Mouse (Mus musculus): ENCODE data around the gene Gm13279. TPM values are rescaled to one million over a fixed set of nuclear protein-coding genes. Genes with fewer than 3 reads are reported as not detected.
"Not testable (repeated sequence)": the region's sequence is repeated elsewhere in the genome, so short reads cannot be mapped to it uniquely, and the experiment has no call there.

Gene Gm13279
- polyA plus RNA-seq, 1 experiment from 2014 or later, result not detected

- H3K36me3 ChIP-seq (ENCODE audit: control insufficient read depth, insufficient read depth); ATAC-seq (ENCODE audit: low read depth): not testable (repeated sequence)
These were observed 8.8 kb upstream of the Gm13279 start, which contains the start of gene Gm13277 for GRCm38 (mm10) chr4:88788402-88788801. Gm13277 (plus strand) TSS chr4:88788632.

GRCm38 (mm10) chr4:88791250-88791649, 5.9 kb upstream of the Gm13279 start, which contains the start of gene Gm13278:
Gm13278 (plus strand) TSS chr4:88791550.
- WGBS (ENCODE audit: insufficient replicate concordance), result no CpG with 5 or more reads among the region's 28 CpGs
- not testable (repeated sequence) for ATAC-seq (ENCODE audit: low read depth)

More at GRCm38 (mm10) chr4:88788402-88788801, 8.8 kb upstream of the Gm13279 start, which contains the start of gene Gm13277:
- not testable (repeated sequence) for H3K9ac ChIP-seq (ENCODE audit: low read depth, low read length); H3K4me2 ChIP-seq (ENCODE audit: low read depth, low read length); H3K27me3 ChIP-seq (ENCODE audit: control insufficient read depth, insufficient read depth, low read depth, low read length); H3K4me1 ChIP-seq (ENCODE audit: control insufficient read depth, low read depth, low read length); H3K9me3 ChIP-seq (replicated peaks; ENCODE audit: control insufficient read depth, low read length); H3K27ac ChIP-seq (ENCODE audit: low read length); H3K4me3 ChIP-seq (ENCODE audit: low read depth, low read length)
- WGBS (ENCODE audit: insufficient replicate concordance), result 0% methylated on average over 1 of the region's 28 CpGs

GRCm38 (mm10) chr4:88793936-88794675, 3.1 kb upstream of the Gm13279 start, which contains the start of gene Gm13275:
Gm13275 (plus strand) TSS chr4:88794487.
- not testable (repeated sequence) for ATAC-seq (ENCODE audit: low read depth); H3K4me1 ChIP-seq (ENCODE audit: control insufficient read depth, low read depth, low read length); H3K9ac ChIP-seq (ENCODE audit: low read depth, low read length); H3K36me3 ChIP-seq (ENCODE audit: control insufficient read depth, insufficient read depth); H3K27ac ChIP-seq (ENCODE audit: low read length); H3K27me3 ChIP-seq (ENCODE audit: control insufficient read depth, insufficient read depth, low read depth, low read length); H3K4me2 ChIP-seq (ENCODE audit: low read depth, low read length); H3K9me3 ChIP-seq (replicated peaks; ENCODE audit: control insufficient read depth, low read length); H3K4me3 ChIP-seq (ENCODE audit: low read depth, low read length)
- WGBS (ENCODE audit: insufficient replicate concordance), result 0% methylated on average over 9 of the region's 52 CpGs

More at GRCm38 (mm10) chr4:88791250-88791649, 5.9 kb upstream of the Gm13279 start, which contains the start of gene Gm13278:
- not testable (repeated sequence) for H3K9ac ChIP-seq (ENCODE audit: low read depth, low read length); H3K27me3 ChIP-seq (ENCODE audit: control insufficient read depth, insufficient read depth, low read depth, low read length); H3K4me2 ChIP-seq (ENCODE audit: low read depth, low read length); H3K9me3 ChIP-seq (replicated peaks; ENCODE audit: control insufficient read depth, low read length); H3K36me3 ChIP-seq (ENCODE audit: control insufficient read depth, insufficient read depth); H3K4me1 ChIP-seq (ENCODE audit: control insufficient read depth, low read depth, low read length); H3K27ac ChIP-seq (ENCODE audit: low read length); H3K4me3 ChIP-seq (ENCODE audit: low read depth, low read length)

GRCm38 (mm10) chr4:88799365-88799764, 2.2 kb downstream of the Gm13279 start, which contains the start of gene Gm13285:
Gm13285 (plus strand) TSS chr4:88799665.
- H3K36me3 ChIP-seq (ENCODE audit: control insufficient read depth, insufficient read depth); H3K9ac ChIP-seq (ENCODE audit: low read depth, low read length); H3K4me3 ChIP-seq (ENCODE audit: low read depth, low read length); ATAC-seq (ENCODE audit: low read depth); H3K9me3 ChIP-seq (replicated peaks; ENCODE audit: control insufficient read depth, low read length); H3K4me1 ChIP-seq (ENCODE audit: control insufficient read depth, low read depth, low read length); H3K27me3 ChIP-seq (ENCODE audit: control insufficient read depth, insufficient read depth, low read depth, low read length); H3K4me2 ChIP-seq (ENCODE audit: low read depth, low read length); H3K27ac ChIP-seq (ENCODE audit: low read length): not testable (repeated sequence)
- 20% methylated on average over 1 of the region's 7 CpGs for WGBS (ENCODE audit: insufficient replicate concordance)

- not testable (repeated sequence) for H3K4me3 ChIP-seq (ENCODE audit: low read depth, low read length); H3K27me3 ChIP-seq (ENCODE audit: control insufficient read depth, insufficient read depth, low read depth, low read length); H3K36me3 ChIP-seq (ENCODE audit: control insufficient read depth, insufficient read depth); H3K9ac ChIP-seq (ENCODE audit: low read depth, low read length); H3K4me1 ChIP-seq (ENCODE audit: control insufficient read depth, low read depth, low read length); H3K27ac ChIP-seq (ENCODE audit: low read length); ATAC-seq (ENCODE audit: low read depth); H3K9me3 ChIP-seq (replicated peaks; ENCODE audit: control insufficient read depth, low read length)
- WGBS (ENCODE audit: insufficient replicate concordance), result no CpG with 5 or more reads among the region's 29 CpGs
- peak within 1 kb of the TSS; percentile 27; the same call in 1 of the 2 replicates for H3K4me2 ChIP-seq (ENCODE audit: low read depth, low read length)
These were observed 5.8 kb downstream of the Gm13279 start, which contains the start of gene Gm13287 for GRCm38 (mm10) chr4:88802954-88803353. Gm13287 (plus strand) TSS chr4:88803254.

GRCm38 (mm10) chr4:88805231-88805630, 8.0 kb downstream of the Gm13279 start, which contains the start of gene Gm13288:
Gm13288 (plus strand) TSS chr4:88805531.
- not testable (repeated sequence) for H3K4me1 ChIP-seq (ENCODE audit: control insufficient read depth, low read depth, low read length); H3K36me3 ChIP-seq (ENCODE audit: control insufficient read depth, insufficient read depth); H3K4me2 ChIP-seq (ENCODE audit: low read depth, low read length); H3K9ac ChIP-seq (ENCODE audit: low read depth, low read length); H3K4me3 ChIP-seq (ENCODE audit: low read depth, low read length); ATAC-seq (ENCODE audit: low read depth); H3K27ac ChIP-seq (ENCODE audit: low read length); H3K9me3 ChIP-seq (replicated peaks; ENCODE audit: control insufficient read depth, low read length); H3K27me3 ChIP-seq (ENCODE audit: control insufficient read depth, insufficient read depth, low read depth, low read length)
- WGBS (ENCODE audit: insufficient replicate concordance), result no CpG with 5 or more reads among the region's 8 CpGs

- WGBS (ENCODE audit: insufficient replicate concordance), result 0% methylated on average over 8 of the region's 34 CpGs
- not testable (repeated sequence) for H3K4me1 ChIP-seq (ENCODE audit: control insufficient read depth, low read depth, low read length); H3K4me3 ChIP-seq (ENCODE audit: low read depth, low read length)
These were observed 8.6 kb downstream of the Gm13279 start for GRCm38 (mm10) chr4:88805761-88806160.

GRCm38 (mm10) chr4:88815928-88816327, 18.7 kb downstream of the Gm13279 start, which contains the start of gene Ifna7:
Ifna7 (plus strand) TSS chr4:88816228.
- H3K4me2 ChIP-seq (ENCODE audit: low read depth, low read length), result no peak within 1 kb of the TSS
- no peak within 1 kb of the TSS for H3K27ac ChIP-seq (ENCODE audit: low read length)
- 30% methylated on average over 3 of the region's 3 CpGs for WGBS (ENCODE audit: insufficient replicate concordance)
- no peaks in the 10 kb centered on the region for H3K9me3 ChIP-seq (replicated peaks; ENCODE audit: control insufficient read depth, low read length)
- no peaks in the 10 kb centered on the region for H3K4me1 ChIP-seq (ENCODE audit: control insufficient read depth, low read depth, low read length)
- no peak for ATAC-seq (ENCODE audit: low read depth)
- H3K27me3 ChIP-seq (ENCODE audit: control insufficient read depth, insufficient read depth, low read depth, low read length), result no peaks in the 10 kb centered on the region
- H3K36me3 ChIP-seq (ENCODE audit: control insufficient read depth, insufficient read depth), result no peaks in the 10 kb centered on the region
- no peak within 1 kb of the TSS for H3K9ac ChIP-seq (ENCODE audit: low read depth, low read length)
- H3K4me3 ChIP-seq (ENCODE audit: low read depth, low read length), result no peak within 1 kb of the TSS

More at GRCm38 (mm10) chr4:88805761-88806160, 8.6 kb downstream of the Gm13279 start:
- H3K27ac ChIP-seq (ENCODE audit: low read length); ATAC-seq (ENCODE audit: low read depth); H3K27me3 ChIP-seq (ENCODE audit: control insufficient read depth, insufficient read depth, low read depth, low read length); H3K4me2 ChIP-seq (ENCODE audit: low read depth, low read length); H3K36me3 ChIP-seq (ENCODE audit: control insufficient read depth, insufficient read depth); H3K9me3 ChIP-seq (replicated peaks; ENCODE audit: control insufficient read depth, low read length); H3K9ac ChIP-seq (ENCODE audit: low read depth, low read length): not testable (repeated sequence)

GRCm38 (mm10) chr4:88819659-88820058, 22.5 kb downstream of the Gm13279 start, which contains the start of gene Ifna11:
Ifna11 (plus strand) TSS chr4:88819959.
- Histone ChIP-seq H3K9me3 (replicated peaks; ENCODE audit: control insufficient read depth, low read length) (no peaks in the 10 kb centered on the region), H3K27me3 (ENCODE audit: control insufficient read depth, insufficient read depth, low read depth, low read length) (no peaks in the 10 kb centered on the region), H3K4me3 (ENCODE audit: low read depth, low read length) (no peak within 1 kb of the TSS), H3K4me2 (ENCODE audit: low read depth, low read length) (no peak within 1 kb of the TSS), H3K4me1 (ENCODE audit: control insufficient read depth, low read depth, low read length) (no peaks in the 10 kb centered on the region), H3K27ac (ENCODE audit: low read length) (no peak within 1 kb of the TSS), H3K9ac (ENCODE audit: low read depth, low read length) (no peak within 1 kb of the TSS), H3K36me3 (ENCODE audit: control insufficient read depth, insufficient read depth) (no peaks in the 10 kb centered on the region)
- no peak for ATAC-seq (ENCODE audit: low read depth)
- 68% methylated on average over 1 of the region's 1 CpGs for WGBS (ENCODE audit: insufficient replicate concordance)

All from liver, embryonic 16.5 days (tissue).